Mouse (Mus musculus): Measurements from ENCODE around the gene Gm8890.
"Not testable (repeated sequence)": the region's sequence is repeated elsewhere in the genome, so short reads cannot be mapped to it uniquely, and the experiment has no call there.

The Gm8890 gene

GRCm38 (mm10) chr5:11255733-11256132 is at the start of gene Gm8890:
Gene Gm8890 (plus strand): TSS chr5:11256033.
- DNase-seq (ENCODE audit: low read depth): not testable (repeated sequence)

- not testable (repeated sequence) for DNase-seq (ENCODE audit: low read depth)
These were observed 388 bp downstream of the Gm8890 start for GRCm38 (mm10) chr5:11256221-11256620.

Data from NIH3T3 (cell line).